Comparison of ENCODE assay signal across 33 mouse cellular contexts in genomic region chr19:41020537-41020936, GRCm38 (mm10). TPM values are rescaled to one million over a fixed set of nuclear protein-coding genes. Genes with fewer than 3 reads are reported as not detected.
"Had no signal": no experiment of that assay in that cellular context is flagged by ENCODE, and none has a peak within 500 bp of the region (broad histone marks: within the 10 kb centered on the region; RNA-seq: fewer than 3 reads in every experiment).

No protein-coding gene starts in this region.

- H3K27ac ChIP-seq: embryonic facial prominence, embryonic 10.5 days; embryonic facial prominence, embryonic 12.5 days; embryonic facial prominence, embryonic 13.5 days; embryonic facial prominence, embryonic 15.5 days; forebrain, embryonic 10.5 days; forebrain, embryonic 12.5 days; forebrain, embryonic 13.5 days; forebrain, embryonic 15.5 days; gastrocnemius, adult 2 months had no signal

- H3K9ac ChIP-seq: embryonic facial prominence, embryonic 12.5 days; embryonic facial prominence, embryonic 13.5 days; embryonic facial prominence, embryonic 15.5 days; forebrain, embryonic 12.5 days; forebrain, embryonic 13.5 days; forebrain, embryonic 15.5 days; forebrain, postnatal 0 days had no signal

- H3K4me3 ChIP-seq: embryonic facial prominence, embryonic 10.5 days; embryonic facial prominence, embryonic 12.5 days; embryonic facial prominence, embryonic 13.5 days; embryonic facial prominence, embryonic 15.5 days; erythroblast, embryonic 14.5 days; forebrain, embryonic 10.5 days; forebrain, embryonic 12.5 days; forebrain, embryonic 13.5 days; forebrain, embryonic 15.5 days; gastrocnemius, adult 2 months had no signal

- H3K9me3 ChIP-seq: embryonic facial prominence, embryonic 10.5 days; embryonic facial prominence, embryonic 12.5 days; embryonic facial prominence, embryonic 13.5 days; embryonic facial prominence, embryonic 15.5 days; forebrain, embryonic 10.5 days; forebrain, embryonic 12.5 days; forebrain, embryonic 13.5 days; forebrain, embryonic 15.5 days had no signal

- H3K36me3 ChIP-seq: embryonic facial prominence, embryonic 10.5 days; embryonic facial prominence, embryonic 12.5 days; embryonic facial prominence, embryonic 13.5 days; embryonic facial prominence, embryonic 15.5 days; forebrain, embryonic 10.5 days; forebrain, embryonic 12.5 days; forebrain, embryonic 15.5 days had no signal

- H3K27me3 ChIP-seq: forebrain, embryonic 13.5 days; forebrain, embryonic 15.5 days had no signal

- ATAC-seq: forebrain, embryonic 13.5 days; forebrain, embryonic 14.5 days; forebrain, embryonic 15.5 days; forebrain, embryonic 16.5 days; forebrain, postnatal 0 days had no signal

- H3K4me2 ChIP-seq: embryonic facial prominence, embryonic 12.5 days; embryonic facial prominence, embryonic 13.5 days; embryonic facial prominence, embryonic 15.5 days; forebrain, embryonic 12.5 days; forebrain, embryonic 13.5 days; forebrain, embryonic 15.5 days had no signal

- DNase-seq: cerebellum, adult 18-20 months; cerebellum, adult 2 months; cerebellum, adult 8-10 months; cerebellum, adult 9-10 months; cerebellum, adult 9-11 months; cerebellum, postnatal 10 days; cerebellum, postnatal 14 days; cerebellum, postnatal 25 days; cerebellum, postnatal 36 days; embryo, embryonic 11 days; forebrain, postnatal 0 days; gastrocnemius, adult 2 months; gastrocnemius, postnatal 10 days; gastrocnemius, postnatal 14 days; gastrocnemius, postnatal 25 days; gastrocnemius, postnatal 36 days; heart, adult 11 months had no signal

RNA-seq across cellular contexts. Expression of gene Dntt, which starts 8.5 kb away (rescaled TPM):
- polyA plus RNA-seq: cerebellum, adult 2 months; cortical plate, adult 2 months; embryonic facial prominence, embryonic 10.5 days; embryonic facial prominence, embryonic 11.5 days; embryonic facial prominence, embryonic 12.5 days; embryonic facial prominence, embryonic 13.5 days; embryonic facial prominence, embryonic 14.5 days; erythroblast, embryonic 14.5 days; forebrain, embryonic 10.5 days; forebrain, embryonic 11.5 days; forebrain, embryonic 12.5 days; forebrain, embryonic 15.5 days; forebrain, embryonic 16.5 days had no signal

RNA-seq across cellular contexts. Expression of gene Blnk, which starts 26.2 kb away (rescaled TPM):
- polyA plus RNA-seq: erythroblast, embryonic 14.5 days had no signal

RNA-seq across cellular contexts. Expression of gene Opalin, which starts 56.4 kb away (rescaled TPM):
- polyA plus RNA-seq: embryonic facial prominence, embryonic 10.5 days; embryonic facial prominence, embryonic 11.5 days; embryonic facial prominence, embryonic 12.5 days; embryonic facial prominence, embryonic 13.5 days; embryonic facial prominence, embryonic 14.5 days; embryonic facial prominence, embryonic 15.5 days; erythroblast, embryonic 14.5 days; forebrain, embryonic 10.5 days; forebrain, embryonic 11.5 days; forebrain, embryonic 12.5 days; forebrain, embryonic 13.5 days; forebrain, embryonic 14.5 days; forebrain, embryonic 15.5 days; forebrain, embryonic 16.5 days; forebrain, postnatal 0 days; gonadal fat pad, adult 2 months had no signal
